In the genomic region with DNA sequence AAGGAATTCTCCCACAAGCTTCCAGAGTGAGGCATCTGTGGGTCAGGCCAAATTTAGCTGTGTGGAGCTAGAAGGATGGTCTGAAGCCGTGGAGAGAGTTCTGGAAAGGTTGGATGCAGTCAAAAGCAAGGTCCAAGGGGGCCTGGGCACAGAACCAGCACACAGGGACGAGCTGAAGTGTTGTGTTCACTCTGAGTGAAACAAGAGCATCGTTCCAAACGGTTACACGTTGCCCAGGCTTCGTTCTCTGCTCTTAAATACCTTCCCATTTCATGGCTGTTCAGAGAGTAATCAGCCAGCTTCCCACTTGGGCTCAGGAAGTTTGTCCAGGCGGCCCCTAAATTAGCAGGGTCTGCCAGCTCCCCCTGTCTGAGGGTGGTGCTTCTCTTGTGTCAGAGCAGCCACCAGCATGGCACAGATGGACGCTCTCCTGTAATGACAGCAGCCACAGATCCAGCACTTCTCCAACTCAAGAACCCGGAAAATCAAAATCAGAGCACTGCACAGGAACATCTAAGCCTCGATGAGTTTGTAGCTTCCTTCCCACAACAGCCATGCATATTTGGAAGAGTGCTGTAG, we compare ENCODE assay signal across 19 mouse cellular contexts. TPM values are rescaled to one million over a fixed set of nuclear protein-coding genes. Genes with fewer than 3 reads are reported as not detected.
DNase-seq lines count a peak whose midpoint lies in the region; ATAC-seq lines count a peak whose summit lies in the region.
"Had no signal": no experiment of that assay in that cellular context is flagged by ENCODE, and none has a peak within 500 bp of the region (broad histone marks: within the 10 kb centered on the region; RNA-seq: fewer than 3 reads in every experiment).

No protein-coding gene starts in this region.

- no peak overlapping the region for H3K4me2 ChIP-seq in heart, embryonic 13.5 days
- no peak overlapping the region for H3K4me2 ChIP-seq in limb, embryonic 11.5 days (ENCODE audit: low read depth, severe bottlenecking)
- H3K4me2 ChIP-seq in neural tube, embryonic 15.5 days = no peak overlapping the region
- H3K4me2 ChIP-seq: intestine, embryonic 15.5 days; liver, embryonic 15.5 days had no signal

- intact Hi-C loops in heart, postnatal 25 days (cut with DNase I) = loop anchor here (5.0 kb wide), 1 partner anchor 36 kb away; no protein-coding TSS in a partner anchor

- H3K36me3 ChIP-seq in heart, embryonic 13.5 days = no peaks in the 10 kb centered on the region; the same call in 1 of the 2 replicates
- peaks cover 2% of the 10 kb centered on the region; the same call in 1 of the 2 replicates for H3K36me3 ChIP-seq in limb, embryonic 11.5 days (ENCODE audit: control insufficient read depth, insufficient read depth, low read length)
- H3K36me3 ChIP-seq in limb, embryonic 10.5 days = peaks cover 46% of the 10 kb centered on the region
- H3K36me3 ChIP-seq in neural tube, embryonic 15.5 days = no peaks in the 10 kb centered on the region
- H3K36me3 ChIP-seq: intestine, embryonic 15.5 days; liver, embryonic 15.5 days; neural tube, embryonic 12.5 days had no signal

- no peak overlapping the region for H3K4me3 ChIP-seq in heart, embryonic 13.5 days
- H3K4me3 ChIP-seq in limb, embryonic 11.5 days (ENCODE audit: low read depth, low read length) = no peak overlapping the region
- no peak overlapping the region for H3K4me3 ChIP-seq in limb, embryonic 10.5 days
- no peak overlapping the region for H3K4me3 ChIP-seq in neural tube, embryonic 15.5 days (replicated peaks)
- H3K4me3 ChIP-seq: intestine, embryonic 15.5 days; liver, embryonic 15.5 days; neural tube, embryonic 12.5 days had no signal

- H3K4me1 ChIP-seq in heart, embryonic 13.5 days = peaks cover 94% of the 10 kb centered on the region
- H3K4me1 ChIP-seq in limb, embryonic 11.5 days (ENCODE audit: control insufficient read depth, insufficient read depth, low read length) = peaks cover 42% of the 10 kb centered on the region
- peaks cover 89% of the 10 kb centered on the region for H3K4me1 ChIP-seq in limb, embryonic 10.5 days
- peaks cover 74% of the 10 kb centered on the region for H3K4me1 ChIP-seq in neural tube, embryonic 15.5 days

- peak; percentile 29 to 38 for DNase-seq in cerebellum, adult 18-20 months
- no peak for DNase-seq in cerebellum, adult 9-10 months
- no peak for DNase-seq in heart, postnatal 25 days (ENCODE audit: low spot score)
- no peak for DNase-seq in limb, embryonic 11.5 days (ENCODE audit: low spot score)
- no peak for DNase-seq in limb, embryonic 10.5 days (ENCODE audit: low spot score)
- no peak for DNase-seq in embryo, embryonic 11 days
- DNase-seq: gastrocnemius, postnatal 36 days; kidney, postnatal 10 days; layer of hippocampus, adult 9-11 months; retina, postnatal 1 day; spleen, adult 18-20 months; thymus, postnatal 14 days had no signal

- WGBS in heart, embryonic 13.5 days = 58% methylated on average over 10 of the region's 10 CpGs
- WGBS in limb, embryonic 11.5 days = 61% methylated on average over 10 of the region's 10 CpGs
- 71% methylated on average over 10 of the region's 10 CpGs for WGBS in limb, embryonic 10.5 days
- 51% methylated on average over 10 of the region's 10 CpGs for WGBS in neural tube, embryonic 15.5 days

- no peaks in the 10 kb centered on the region for H3K9me3 ChIP-seq in heart, embryonic 13.5 days
- no peaks in the 10 kb centered on the region for H3K9me3 ChIP-seq in limb, embryonic 11.5 days (ENCODE audit: control insufficient read depth, low read length)
- no peaks in the 10 kb centered on the region for H3K9me3 ChIP-seq in limb, embryonic 10.5 days (replicated peaks)
- H3K9me3 ChIP-seq in neural tube, embryonic 15.5 days (replicated peaks) = no peaks in the 10 kb centered on the region
- H3K9me3 ChIP-seq: intestine, embryonic 15.5 days; liver, embryonic 15.5 days; neural tube, embryonic 12.5 days had no signal

- H3K9ac ChIP-seq in heart, embryonic 13.5 days = 0 out of 2 replicates have a peak overlapping the region, but pooled peaks have one; percentile 37
- H3K9ac ChIP-seq in limb, embryonic 11.5 days (ENCODE audit: low read length) = no peak overlapping the region
- no peak overlapping the region for H3K9ac ChIP-seq in neural tube, embryonic 15.5 days (replicated peaks)
- H3K9ac ChIP-seq: intestine, embryonic 15.5 days; liver, embryonic 15.5 days; neural tube, embryonic 12.5 days had no signal

- H3K27ac ChIP-seq in heart, embryonic 13.5 days (replicated peaks) = peak overlapping the region; percentile 99
- H3K27ac ChIP-seq in limb, embryonic 11.5 days (replicated peaks; ENCODE audit: low read depth, low read length) = peak overlapping the region; percentile 33; the same call in 1 of the 2 replicates
- H3K27ac ChIP-seq in limb, embryonic 10.5 days = no peak overlapping the region
- peak overlapping the region; percentile 30; the same call in 1 of the 2 replicates for H3K27ac ChIP-seq in neural tube, embryonic 15.5 days (replicated peaks)
- H3K27ac ChIP-seq: intestine, embryonic 15.5 days; liver, embryonic 15.5 days; neural tube, embryonic 12.5 days had no signal

- ATAC-seq in heart, embryonic 13.5 days (ENCODE audit: extremely low read depth, insufficient number of reproducible peaks, low FRiP score, low TSS enrichment) = no peak
- no peak for ATAC-seq in limb, embryonic 11.5 days (ENCODE audit: insufficient number of reproducible peaks, low FRiP score, low TSS enrichment, low read depth)
- no peak for ATAC-seq in neural tube, embryonic 15.5 days (ENCODE audit: low FRiP score)
- ATAC-seq: intestine, embryonic 15.5 days; midbrain, embryonic 16.5 days; Patski had no signal

- H3K27me3 ChIP-seq in heart, embryonic 13.5 days (replicated peaks) = no peaks in the 10 kb centered on the region
- no peaks in the 10 kb centered on the region for H3K27me3 ChIP-seq in limb, embryonic 11.5 days (ENCODE audit: control insufficient read depth, insufficient read depth, low read length)
- H3K27me3 ChIP-seq in limb, embryonic 10.5 days (ENCODE audit: low read depth, poor library complexity, severe bottlenecking) = no peaks in the 10 kb centered on the region
- H3K27me3 ChIP-seq in neural tube, embryonic 15.5 days (replicated peaks) = no peaks in the 10 kb centered on the region
- H3K27me3 ChIP-seq: intestine, embryonic 15.5 days; neural tube, embryonic 12.5 days; Patski had no signal

RNA-seq across cellular contexts. Expression of a gene that starts 48.7 kb away (rescaled TPM):
- polyA plus RNA-seq in heart, embryonic 13.5 days (2015; fragmentation: Nextera tagmentation; extraction: Ambion mirVana) = 34.4 and 41.8 TPM in 2 replicates
- total RNA-seq in heart, postnatal 25 days (2021) = 10 to 100 TPM; 30.7 to 38.3 TPM
- polyA plus RNA-seq in limb, embryonic 11.5 days (2014; fragmentation: Nextera tagmentation; extraction: Ambion mirVana) = 53.2 and 55.3 TPM in 2 replicates
- 56.2 and 56.6 TPM in 2 replicates for polyA plus RNA-seq in limb, embryonic 10.5 days (2016; fragmentation: Nextera tagmentation; extraction: Ambion mirVana)
- polyA plus RNA-seq in neural tube, embryonic 15.5 days (2015; fragmentation: Nextera tagmentation; extraction: Ambion mirVana) = 44.2 and 50.0 TPM in 2 replicates

Comparison
In these comparisons a context has a peak if more than half of its experiments do, and no peak if none do; other contexts are left out.
1. DNase-seq: peak in cerebellum, adult 18-20 months (2 of 2); none in cerebellum, adult 9-10 months (single experiment), heart, postnatal 25 days (single experiment), limb, embryonic 11.5 days (single experiment), limb, embryonic 10.5 days (single experiment) and embryo, embryonic 11 days (single experiment).